Mouse (Mus musculus): ENCODE data around the gene Olfr464. TPM values are rescaled to one million over a fixed set of nuclear protein-coding genes. Genes with fewer than 3 reads are reported as not detected.

The Olfr464 gene
- polyA plus RNA-seq, 1 experiment from 2014 or later, result not detected

DNA sequence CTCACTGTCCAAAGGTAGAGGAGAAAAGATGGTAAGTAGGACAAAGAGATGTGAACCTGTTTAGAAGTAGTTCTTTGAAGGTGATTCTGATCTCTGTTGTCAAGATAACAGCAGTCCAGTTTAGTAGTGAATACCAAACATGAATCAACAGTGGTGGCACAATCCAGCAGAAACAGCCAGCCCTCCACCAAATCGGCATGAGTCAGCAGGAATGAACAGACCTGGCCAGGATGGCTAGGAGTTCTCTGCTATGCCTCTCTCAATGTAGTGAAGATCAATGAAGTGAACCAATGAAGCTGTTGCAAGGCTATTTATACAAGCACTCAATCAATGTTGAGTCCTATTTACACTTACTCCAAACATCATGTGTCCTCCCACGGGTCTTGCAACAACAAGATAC is 9.6 kb upstream of the Olfr464 start:
- Histone ChIP-seq H3K27me3 (ENCODE audit: insufficient read depth, low read length) (no peaks in the 10 kb centered on the region), H3K36me3 (ENCODE audit: insufficient read depth, low read length) (no peaks in the 10 kb centered on the region), H3K9ac (replicated peaks; ENCODE audit: low read length) (no peak overlapping the region), H3K9me3 (ENCODE audit: low read length) (peaks cover 3% of the 10 kb centered on the region; the same call in 1 of the 2 replicates), H3K4me1 (ENCODE audit: insufficient read depth, low read length) (no peaks in the 10 kb centered on the region), H3K4me2 (replicated peaks; ENCODE audit: low read depth, low read length) (no peak overlapping the region), H3K27ac (ENCODE audit: low read length) (no peak overlapping the region), H3K4me3 (ENCODE audit: low read length) (no peak overlapping the region)
- no peak for ATAC-seq (ENCODE audit: low FRiP score, low TSS enrichment)
- WGBS, result 84% methylated on average over 2 of the region's 2 CpGs

DNA sequence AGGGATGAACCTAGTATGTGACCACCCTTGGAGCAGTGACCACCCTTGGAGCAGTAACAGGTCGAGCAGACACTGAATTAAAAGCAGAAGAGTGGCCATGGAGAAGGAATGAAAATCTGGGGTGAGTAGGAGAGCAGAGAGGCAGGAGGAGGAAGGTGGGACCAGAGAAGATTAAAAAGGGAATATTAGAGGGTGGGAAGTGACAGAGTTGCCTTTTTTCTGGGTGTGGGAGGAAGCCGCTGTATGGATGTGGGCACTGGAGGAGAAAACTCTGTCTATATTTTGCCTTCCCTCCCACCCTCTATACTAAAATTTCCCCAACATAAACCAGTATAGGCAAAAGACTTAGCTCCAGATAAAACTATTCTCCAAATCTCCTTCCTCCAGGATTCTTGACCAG is 466 bp downstream of the Olfr464 start:
- Histone ChIP-seq H3K9me3 (ENCODE audit: low read length) (no peaks in the 10 kb centered on the region), H3K4me2 (replicated peaks; ENCODE audit: low read depth, low read length) (no peak overlapping the region), H3K27me3 (ENCODE audit: insufficient read depth, low read length) (no peaks in the 10 kb centered on the region), H3K4me3 (ENCODE audit: low read length) (no peak overlapping the region), H3K27ac (ENCODE audit: low read length) (no peak overlapping the region), H3K9ac (replicated peaks; ENCODE audit: low read length) (no peak overlapping the region), H3K4me1 (ENCODE audit: insufficient read depth, low read length) (no peaks in the 10 kb centered on the region), H3K36me3 (ENCODE audit: insufficient read depth, low read length) (no peaks in the 10 kb centered on the region)
- ATAC-seq (ENCODE audit: low FRiP score, low TSS enrichment), result no peak
- 67% methylated on average over 2 of the region's 2 CpGs for WGBS

GRCm38 (mm10) chr11:87916005-87916404 is 4.8 kb downstream of the Olfr464 start:
- 70% methylated on average over 1 of the region's 1 CpGs for WGBS
- H3K27me3 ChIP-seq (ENCODE audit: insufficient read depth, low read length), result no peaks in the 10 kb centered on the region
- H3K4me3 ChIP-seq (ENCODE audit: low read length), result no peak overlapping the region

DNA sequence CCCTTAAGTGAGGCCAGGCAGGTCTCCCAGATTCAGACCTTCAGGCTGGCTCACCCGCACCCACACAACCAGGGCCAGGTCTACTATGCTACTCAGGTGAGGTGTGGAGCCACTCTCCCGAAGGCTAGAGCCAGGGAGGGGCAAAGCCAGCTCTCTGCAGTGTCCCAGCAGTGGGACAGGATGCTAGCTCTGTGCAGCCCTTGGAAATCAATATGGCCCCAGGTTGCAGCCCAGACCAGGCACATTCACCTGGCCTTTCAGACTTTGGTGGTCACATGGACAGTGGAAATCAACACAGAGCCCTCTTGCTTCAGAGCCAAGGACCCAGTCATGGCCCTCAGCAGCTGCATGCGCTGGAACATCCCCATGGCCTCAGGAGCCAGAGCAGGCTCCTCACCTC is 16.4 kb downstream of the Olfr464 start:
- Histone ChIP-seq H3K27ac (ENCODE audit: low read length) (no peak overlapping the region), H3K27me3 (ENCODE audit: insufficient read depth, low read length) (no peaks in the 10 kb centered on the region), H3K36me3 (ENCODE audit: insufficient read depth, low read length) (no peaks in the 10 kb centered on the region), H3K4me3 (ENCODE audit: low read length) (no peak overlapping the region), H3K9ac (replicated peaks; ENCODE audit: low read length) (no peak overlapping the region), H3K4me1 (ENCODE audit: insufficient read depth, low read length) (no peaks in the 10 kb centered on the region), H3K4me2 (replicated peaks; ENCODE audit: low read depth, low read length) (no peak overlapping the region), H3K9me3 (ENCODE audit: low read length) (no peaks in the 10 kb centered on the region)
- 82% methylated on average over 3 of the region's 3 CpGs for WGBS
- no peak for ATAC-seq (ENCODE audit: low FRiP score, low TSS enrichment)

More at GRCm38 (mm10) chr11:87916005-87916404, 4.8 kb downstream of the Olfr464 start:
- Histone ChIP-seq H3K27ac (ENCODE audit: low read length) (no peak overlapping the region), H3K9me3 (ENCODE audit: low read length) (no peaks in the 10 kb centered on the region), H3K4me2 (replicated peaks; ENCODE audit: low read depth, low read length) (no peak overlapping the region), H3K36me3 (ENCODE audit: insufficient read depth, low read length) (no peaks in the 10 kb centered on the region), H3K9ac (replicated peaks; ENCODE audit: low read length) (no peak overlapping the region), H3K4me1 (ENCODE audit: insufficient read depth, low read length) (no peaks in the 10 kb centered on the region)
- ATAC-seq (ENCODE audit: low FRiP score, low TSS enrichment), result no peak

DNA sequence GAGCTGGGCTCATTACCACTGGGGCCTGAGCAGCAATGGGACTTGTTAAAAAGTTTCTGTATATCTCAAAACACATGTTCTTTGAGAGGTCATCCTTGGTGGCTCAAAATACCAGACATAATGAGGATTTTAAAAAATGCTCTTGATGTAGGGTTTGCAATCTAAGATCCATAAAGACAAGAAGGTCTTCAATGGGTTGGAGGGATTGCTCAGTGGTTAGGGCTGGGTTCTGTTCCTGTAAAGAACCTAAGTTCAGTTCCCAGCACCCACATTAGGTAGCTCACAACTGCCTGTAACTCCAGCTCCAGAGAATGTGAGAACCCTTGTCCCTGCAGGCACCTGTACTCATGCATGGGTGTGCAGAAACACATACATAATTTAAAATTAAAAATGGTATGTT is 23.5 kb downstream of the Olfr464 start, which contains the start of gene Olfr463:
Gene Olfr463 (minus strand): TSS at position 101 of the 400 bp plus-strand sequence.
- Histone ChIP-seq H3K4me2 (replicated peaks; ENCODE audit: low read depth, low read length) (no peak within 1 kb of the TSS), H3K9ac (replicated peaks; ENCODE audit: low read length) (no peak within 1 kb of the TSS), H3K4me3 (ENCODE audit: low read length) (no peak within 1 kb of the TSS), H3K36me3 (ENCODE audit: insufficient read depth, low read length) (no peaks in the 10 kb centered on the region), H3K9me3 (ENCODE audit: low read length) (no peaks in the 10 kb centered on the region), H3K27ac (ENCODE audit: low read length) (no peak within 1 kb of the TSS), H3K27me3 (ENCODE audit: insufficient read depth, low read length) (no peaks in the 10 kb centered on the region), H3K4me1 (ENCODE audit: insufficient read depth, low read length) (no peaks in the 10 kb centered on the region)
- ATAC-seq (ENCODE audit: low FRiP score, low TSS enrichment), result no peak

DNA sequence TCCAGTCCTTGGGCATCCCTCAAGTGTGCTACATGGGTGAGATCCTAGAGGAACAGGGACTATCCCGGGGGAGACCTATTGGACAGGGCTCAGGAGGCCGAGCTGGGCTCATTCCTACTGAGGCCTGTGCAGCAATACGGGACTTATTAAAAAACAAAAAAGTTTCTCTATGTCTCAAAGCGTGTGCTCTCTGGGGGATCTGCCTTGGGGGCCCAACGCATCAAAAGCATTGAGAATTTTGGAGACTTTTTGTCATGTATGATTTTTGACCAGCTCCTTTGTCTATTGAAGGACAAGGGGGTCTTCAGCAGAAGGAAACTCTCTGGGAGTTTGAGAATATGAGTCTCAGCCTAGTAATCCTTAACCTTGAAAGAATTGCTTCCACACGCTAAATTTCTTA is 28.6 kb downstream of the Olfr464 start, which contains the start of gene Olfr462:
Gene Olfr462 (minus strand): TSS at position 101 of the 400 bp plus-strand sequence.
- Histone ChIP-seq H3K36me3 (ENCODE audit: insufficient read depth, low read length) (no peaks in the 10 kb centered on the region), H3K9me3 (ENCODE audit: low read length) (no peaks in the 10 kb centered on the region), H3K4me2 (replicated peaks; ENCODE audit: low read depth, low read length) (no peak within 1 kb of the TSS), H3K27me3 (ENCODE audit: insufficient read depth, low read length) (no peaks in the 10 kb centered on the region), H3K4me1 (ENCODE audit: insufficient read depth, low read length) (no peaks in the 10 kb centered on the region), H3K9ac (replicated peaks; ENCODE audit: low read length) (no peak within 1 kb of the TSS), H3K27ac (ENCODE audit: low read length) (no peak within 1 kb of the TSS), H3K4me3 (ENCODE audit: low read length) (no peak within 1 kb of the TSS)
- WGBS, result 90% methylated on average over 6 of the region's 6 CpGs
- ATAC-seq (ENCODE audit: low FRiP score, low TSS enrichment), result no peak

- no peaks in the 10 kb centered on the region for H3K27me3 ChIP-seq (ENCODE audit: insufficient read depth, low read length)
- no peaks in the 10 kb centered on the region for H3K4me1 ChIP-seq (ENCODE audit: insufficient read depth, low read length)
- no peak overlapping the region for H3K27ac ChIP-seq (ENCODE audit: low read length)
- no peak overlapping the region for H3K9ac ChIP-seq (replicated peaks; ENCODE audit: low read length)
- H3K4me3 ChIP-seq (ENCODE audit: low read length), result no peak overlapping the region
- no peaks in the 10 kb centered on the region for H3K36me3 ChIP-seq (ENCODE audit: insufficient read depth, low read length)
- H3K9me3 ChIP-seq (ENCODE audit: low read length), result no peaks in the 10 kb centered on the region
- WGBS, result 84% methylated on average over 5 of the region's 5 CpGs
- no peak overlapping the region for H3K4me2 ChIP-seq (replicated peaks; ENCODE audit: low read depth, low read length)
- no peak for ATAC-seq (ENCODE audit: low FRiP score, low TSS enrichment)
These were observed 35.9 kb downstream of the Olfr464 start for GRCm38 (mm10) chr11:87884856-87885255.

- no peaks in the 10 kb centered on the region for H3K4me1 ChIP-seq (ENCODE audit: insufficient read depth, low read length)
- H3K9me3 ChIP-seq (ENCODE audit: low read length), result no peaks in the 10 kb centered on the region
- H3K27ac ChIP-seq (ENCODE audit: low read length), result no peak overlapping the region
- no peak overlapping the region for H3K9ac ChIP-seq (replicated peaks; ENCODE audit: low read length)
- no peak overlapping the region for H3K4me2 ChIP-seq (replicated peaks; ENCODE audit: low read depth, low read length)
- H3K36me3 ChIP-seq (ENCODE audit: insufficient read depth, low read length), result no peaks in the 10 kb centered on the region
- no peaks in the 10 kb centered on the region for H3K27me3 ChIP-seq (ENCODE audit: insufficient read depth, low read length)
- no peak overlapping the region for H3K4me3 ChIP-seq (ENCODE audit: low read length)
- no peak for ATAC-seq (ENCODE audit: low FRiP score, low TSS enrichment)
- WGBS, result 51% methylated on average over 5 of the region's 5 CpGs
These were observed 37.3 kb downstream of the Olfr464 start for GRCm38 (mm10) chr11:87883493-87883892.

DNA sequence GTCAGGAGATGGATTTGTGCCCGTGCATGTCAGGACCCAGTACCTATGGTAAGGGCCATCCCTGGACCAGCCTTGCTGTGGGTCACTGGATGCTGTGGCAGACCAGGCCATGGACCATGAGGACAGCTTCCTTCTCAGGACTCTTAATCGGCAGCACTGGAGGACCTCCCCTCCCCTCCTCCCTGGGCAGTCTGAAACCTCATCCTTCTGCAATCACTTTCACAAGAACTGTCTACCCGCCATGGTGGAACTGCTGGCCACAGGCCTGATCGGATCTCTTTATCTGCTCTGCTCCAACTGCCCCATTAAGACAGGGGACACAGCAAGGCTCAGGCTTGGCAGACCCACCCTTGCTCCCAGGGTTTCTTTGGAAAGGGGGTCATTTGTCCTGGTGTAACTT is 39.1 kb downstream of the Olfr464 start:
- ATAC-seq (ENCODE audit: low FRiP score, low TSS enrichment), result no peak
- Histone ChIP-seq H3K9ac (replicated peaks; ENCODE audit: low read length) (no peak overlapping the region), H3K4me3 (ENCODE audit: low read length) (no peak overlapping the region), H3K36me3 (ENCODE audit: insufficient read depth, low read length) (no peaks in the 10 kb centered on the region), H3K27me3 (ENCODE audit: insufficient read depth, low read length) (no peaks in the 10 kb centered on the region), H3K4me1 (ENCODE audit: insufficient read depth, low read length) (no peaks in the 10 kb centered on the region), H3K27ac (ENCODE audit: low read length) (no peak overlapping the region), H3K4me2 (replicated peaks; ENCODE audit: low read depth, low read length) (no peak overlapping the region), H3K9me3 (ENCODE audit: low read length) (no peaks in the 10 kb centered on the region)
- 60% methylated on average over 4 of the region's 4 CpGs for WGBS

- ATAC-seq (ENCODE audit: low FRiP score, low TSS enrichment), result no peak
- H3K27ac ChIP-seq (ENCODE audit: low read length), result no peak overlapping the region
- WGBS, result 35% methylated on average over 9 of the region's 9 CpGs
- H3K4me3 ChIP-seq (ENCODE audit: low read length), result no peak overlapping the region
- H3K4me1 ChIP-seq (ENCODE audit: insufficient read depth, low read length), result no peaks in the 10 kb centered on the region
- H3K9ac ChIP-seq (replicated peaks; ENCODE audit: low read length), result no peak overlapping the region
- no peaks in the 10 kb centered on the region for H3K9me3 ChIP-seq (ENCODE audit: low read length)
- H3K36me3 ChIP-seq (ENCODE audit: insufficient read depth, low read length), result no peaks in the 10 kb centered on the region
- H3K4me2 ChIP-seq (replicated peaks; ENCODE audit: low read depth, low read length), result no peak overlapping the region
- H3K27me3 ChIP-seq (ENCODE audit: insufficient read depth, low read length), result no peaks in the 10 kb centered on the region
These were observed 40.9 kb downstream of the Olfr464 start for GRCm38 (mm10) chr11:87879826-87880225.
